Mouse (Mus musculus): Measurements from ENCODE around the gene 8030474K03Rik. TPM values are rescaled to one million over a fixed set of nuclear protein-coding genes. Genes with fewer than 3 reads are reported as not detected.

Gene 8030474K03Rik
- 9.0 and 12.9 TPM in 2 replicates for total RNA-seq (2012; rRNA removed)

DNA sequence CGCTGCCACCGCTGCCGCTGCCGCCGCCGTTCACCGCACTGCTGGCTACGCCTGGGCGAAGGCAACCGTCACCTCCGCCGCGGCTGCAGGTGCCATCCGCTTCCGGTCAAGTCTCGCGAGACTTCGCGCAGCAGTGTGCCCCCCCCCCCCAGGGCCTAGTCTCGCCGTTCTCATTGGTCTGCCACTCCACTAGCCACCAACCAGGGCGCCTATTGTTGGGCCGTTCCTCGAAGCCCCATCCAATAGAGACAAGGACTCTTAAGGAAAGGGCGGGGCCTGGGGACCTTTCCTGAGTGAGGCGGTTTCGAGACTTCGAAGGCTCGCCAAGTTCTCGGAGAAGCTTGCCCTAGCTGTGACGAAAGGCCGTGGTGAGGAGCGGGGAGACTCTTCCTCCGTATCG lies at the start of gene 8030474K03Rik, which contains the start of gene Gm4779:
TSS of gene 8030474K03Rik (plus strand) at position 315 of the 400 bp plus-strand sequence.
TSS of gene Gm4779 (minus strand) at position 82 of the 400 bp plus-strand sequence.
- no peaks in the 10 kb centered on the region for H3K36me3 ChIP-seq (ENCODE audit: control insufficient read depth, insufficient read depth, low read length, poor library complexity, severe bottlenecking)
- H3K9me3 ChIP-seq (ENCODE audit: control insufficient read depth, insufficient read depth, low read depth, low read length), result no peaks in the 10 kb centered on the region
- H3K9ac ChIP-seq (ENCODE audit: insufficient read depth, low read depth, low read length, poor library complexity, severe bottlenecking), result peak within 1 kb of the TSS; percentile 71
- peak within 1 kb of the TSS; percentile 62 to 63 for H3K4me3 ChIP-seq (ENCODE audit: insufficient read depth in 1 of 2, low read depth in 1 of 2, low read length in 2 of 2, poor library complexity in 1 of 2, severe bottlenecking in 1 of 2)
- in situ Hi-C loops (cut with MboI; ENCODE audit: low sequenced_read_pairs in 2 of 2, unreplicated experiment in 2 of 2), result no loop called here
- H3K27ac ChIP-seq (ENCODE audit: insufficient read depth, low read depth, low read length, poor library complexity, severe bottlenecking), result no peak within 1 kb of the TSS
- H3K4me1 ChIP-seq (ENCODE audit: control insufficient read depth in 2 of 2, insufficient read depth in 2 of 2, low read length in 2 of 2, poor library complexity in 1 of 2), result no peaks in the 10 kb centered on the region
- TF ChIP-seq CHD2 (IDR thresholded peaks at IDR 0.05; ENCODE audit: low read depth, low read length) (peak; percentile 89), HCFC1 (IDR thresholded peaks at IDR 0.05; ENCODE audit: borderline replicate concordance, insufficient read depth, low read length) (no peak), ZNF384 (IDR thresholded peaks at IDR 0.05; ENCODE audit: low read depth, low read length) (no peak)
- DNase-seq (ENCODE audit: low read depth, low spot score), result peak; percentile 36

DNA sequence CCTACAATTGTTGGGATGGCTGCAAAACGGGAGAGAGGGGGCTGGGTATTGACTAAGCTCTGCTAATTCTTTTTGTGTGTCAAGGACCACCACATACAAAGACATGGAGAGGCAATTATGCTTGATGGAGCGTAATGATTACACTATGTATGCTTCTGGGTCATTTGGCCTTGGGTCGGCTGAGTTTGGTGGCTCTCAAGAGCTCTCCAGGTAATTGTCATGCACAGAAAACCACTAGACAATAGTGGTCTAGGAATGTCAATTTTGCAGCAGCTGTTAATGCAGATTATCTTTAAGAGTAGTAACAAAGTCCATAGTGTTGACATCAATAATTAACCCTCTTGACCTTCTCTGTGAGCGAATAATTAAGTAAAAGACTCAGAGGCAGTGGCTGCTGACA lies 44.3 kb upstream of the 8030474K03Rik start:
- in situ Hi-C loops (cut with MboI; ENCODE audit: low sequenced_read_pairs in 2 of 2, unreplicated experiment in 2 of 2), result no loop called here
- H3K4me3 ChIP-seq (ENCODE audit: insufficient read depth in 1 of 2, low read depth in 1 of 2, low read length in 2 of 2, poor library complexity in 1 of 2, severe bottlenecking in 1 of 2), result no peak overlapping the region
- no peak for DNase-seq (ENCODE audit: low read depth, low spot score)

DNA sequence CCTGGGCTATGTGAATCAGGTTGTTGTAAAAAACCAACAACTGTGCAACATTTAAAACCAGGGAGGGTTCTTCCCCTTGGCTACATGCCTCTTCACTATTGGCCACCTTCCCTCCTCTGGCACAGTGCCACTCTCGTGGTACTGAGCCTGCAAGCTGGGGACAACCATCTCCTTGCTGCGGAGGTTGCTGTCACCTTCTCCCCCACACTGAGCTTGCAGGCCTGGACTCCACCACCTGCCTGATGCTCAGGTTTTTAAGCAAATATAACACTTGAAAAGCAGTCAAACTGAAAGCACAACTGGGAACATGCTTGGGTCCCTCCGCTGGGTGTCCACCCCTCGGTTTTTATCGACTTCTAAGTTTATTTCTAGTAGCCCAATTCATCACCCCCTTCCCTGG lies 40.0 kb upstream of the 8030474K03Rik start:
- Histone ChIP-seq H3K4me1 (ENCODE audit: control insufficient read depth in 2 of 2, insufficient read depth in 2 of 2, low read length in 2 of 2, poor library complexity in 1 of 2) (no peaks in the 10 kb centered on the region), H3K4me3 (ENCODE audit: insufficient read depth in 1 of 2, low read depth in 1 of 2, low read length in 2 of 2, poor library complexity in 1 of 2, severe bottlenecking in 1 of 2) (no peak overlapping the region), H3K9ac (ENCODE audit: insufficient read depth, low read depth, low read length, poor library complexity, severe bottlenecking) (no peak overlapping the region), H3K9me3 (ENCODE audit: control insufficient read depth, insufficient read depth, low read depth, low read length) (no peaks in the 10 kb centered on the region), H3K36me3 (ENCODE audit: control insufficient read depth, insufficient read depth, low read length, poor library complexity, severe bottlenecking) (no peaks in the 10 kb centered on the region), H3K27ac (ENCODE audit: insufficient read depth, low read depth, low read length, poor library complexity, severe bottlenecking) (no peak overlapping the region)
- in situ Hi-C loops (cut with MboI; ENCODE audit: low sequenced_read_pairs in 2 of 2, unreplicated experiment in 2 of 2), result no loop called here
- TF ChIP-seq HCFC1 (IDR thresholded peaks at IDR 0.05; ENCODE audit: borderline replicate concordance, insufficient read depth, low read length), result no peak
- TF ChIP-seq CHD2 (IDR thresholded peaks at IDR 0.05; ENCODE audit: low read depth, low read length), result no peak
- TF ChIP-seq ZNF384 (IDR thresholded peaks at IDR 0.05; ENCODE audit: low read depth, low read length), result no peak
- DNase-seq (ENCODE audit: low read depth, low spot score), result no peak

More for the DNA sequence above, 44.3 kb upstream of the 8030474K03Rik start:
- H3K27ac ChIP-seq (ENCODE audit: insufficient read depth, low read depth, low read length, poor library complexity, severe bottlenecking), result no peak overlapping the region
- no peaks in the 10 kb centered on the region for H3K36me3 ChIP-seq (ENCODE audit: control insufficient read depth, insufficient read depth, low read length, poor library complexity, severe bottlenecking)
- no peak overlapping the region for H3K9ac ChIP-seq (ENCODE audit: insufficient read depth, low read depth, low read length, poor library complexity, severe bottlenecking)
- H3K9me3 ChIP-seq (ENCODE audit: control insufficient read depth, insufficient read depth, low read depth, low read length), result no peaks in the 10 kb centered on the region
- TF ChIP-seq MAFK (IDR thresholded peaks at IDR 0.05; ENCODE audit: insufficient read depth, low read depth, low read length) (no peak), HCFC1 (IDR thresholded peaks at IDR 0.05; ENCODE audit: borderline replicate concordance, insufficient read depth, low read length) (no peak), ZC3H11A (IDR thresholded peaks at IDR 0.05; ENCODE audit: borderline replicate concordance, low read depth, low read length) (no peak), ZNF384 (IDR thresholded peaks at IDR 0.05; ENCODE audit: low read depth, low read length) (no peak), CHD2 (IDR thresholded peaks at IDR 0.05; ENCODE audit: low read depth, low read length) (no peak)
- no peaks in the 10 kb centered on the region for H3K4me1 ChIP-seq (ENCODE audit: control insufficient read depth in 2 of 2, insufficient read depth in 2 of 2, low read length in 2 of 2, poor library complexity in 1 of 2)

DNA sequence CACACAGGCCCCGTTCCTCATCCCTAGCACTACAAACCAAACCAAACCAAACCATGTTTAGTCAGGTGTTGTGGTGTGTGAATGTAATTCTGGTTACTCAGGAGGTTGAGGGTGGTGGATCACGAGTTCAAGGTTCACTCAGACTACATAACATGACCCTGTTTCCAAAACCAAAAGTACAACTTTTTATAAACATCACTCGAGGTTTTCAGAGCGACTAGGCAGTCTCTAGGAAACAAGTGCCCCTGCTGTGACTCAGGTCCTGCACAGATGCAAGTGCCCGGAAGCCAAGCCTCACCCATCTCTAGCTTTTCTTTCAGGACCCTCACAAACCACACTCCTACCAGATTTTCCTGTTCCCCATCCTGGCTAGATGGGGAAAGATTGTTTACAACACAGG lies 29.8 kb upstream of the 8030474K03Rik start:
- no peak overlapping the region for H3K4me3 ChIP-seq (ENCODE audit: insufficient read depth in 1 of 2, low read depth in 1 of 2, low read length in 2 of 2, poor library complexity in 1 of 2, severe bottlenecking in 1 of 2)
- H3K9me3 ChIP-seq (ENCODE audit: control insufficient read depth, insufficient read depth, low read depth, low read length), result no peaks in the 10 kb centered on the region
- DNase-seq (ENCODE audit: low read depth, low spot score), result no peak
- TF ChIP-seq ZNF384 (IDR thresholded peaks at IDR 0.05; ENCODE audit: low read depth, low read length) (no peak), HCFC1 (IDR thresholded peaks at IDR 0.05; ENCODE audit: borderline replicate concordance, insufficient read depth, low read length) (no peak), ZC3H11A (IDR thresholded peaks at IDR 0.05; ENCODE audit: borderline replicate concordance, low read depth, low read length) (no peak), MAFK (IDR thresholded peaks at IDR 0.05; ENCODE audit: insufficient read depth, low read depth, low read length) (no peak), CHD2 (IDR thresholded peaks at IDR 0.05; ENCODE audit: low read depth, low read length) (no peak)
- H3K36me3 ChIP-seq (ENCODE audit: control insufficient read depth, insufficient read depth, low read length, poor library complexity, severe bottlenecking), result no peaks in the 10 kb centered on the region
- H3K27ac ChIP-seq (ENCODE audit: insufficient read depth, low read depth, low read length, poor library complexity, severe bottlenecking), result no peak overlapping the region
- in situ Hi-C loops (cut with MboI; ENCODE audit: low sequenced_read_pairs in 2 of 2, unreplicated experiment in 2 of 2), result no loop called here
- no peaks in the 10 kb centered on the region for H3K4me1 ChIP-seq (ENCODE audit: control insufficient read depth in 2 of 2, insufficient read depth in 2 of 2, low read length in 2 of 2, poor library complexity in 1 of 2)
- no peak overlapping the region for H3K9ac ChIP-seq (ENCODE audit: insufficient read depth, low read depth, low read length, poor library complexity, severe bottlenecking)

DNA sequence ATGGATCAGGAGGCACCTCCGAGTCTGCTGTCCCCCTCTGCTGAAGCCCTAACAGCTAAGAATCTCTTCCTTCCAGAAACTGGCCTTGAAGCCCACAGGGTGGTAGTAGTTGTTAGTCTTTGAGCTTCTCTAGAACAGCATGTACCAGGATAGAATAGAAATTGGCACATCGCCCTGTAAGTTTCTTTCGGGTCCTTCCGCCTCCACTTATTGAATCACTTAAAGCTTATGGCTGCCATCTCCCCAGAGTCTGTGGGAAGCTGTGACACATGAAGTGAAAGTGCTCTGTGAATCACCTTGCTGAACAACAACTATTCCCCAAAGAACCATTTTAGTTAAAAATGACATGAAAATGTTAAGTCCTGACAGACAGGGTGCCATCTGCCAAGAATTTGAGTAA lies 29.3 kb upstream of the 8030474K03Rik start:
- in situ Hi-C loops (cut with MboI; ENCODE audit: low sequenced_read_pairs in 2 of 2, unreplicated experiment in 2 of 2), result no loop called here
- DNase-seq (ENCODE audit: low read depth, low spot score), result no peak
- H3K4me1 ChIP-seq (ENCODE audit: control insufficient read depth in 2 of 2, insufficient read depth in 2 of 2, low read length in 2 of 2, poor library complexity in 1 of 2), result no peaks in the 10 kb centered on the region
- H3K27ac ChIP-seq (ENCODE audit: insufficient read depth, low read depth, low read length, poor library complexity, severe bottlenecking), result no peak overlapping the region
- no peaks in the 10 kb centered on the region for H3K9me3 ChIP-seq (ENCODE audit: control insufficient read depth, insufficient read depth, low read depth, low read length)
- no peak overlapping the region for H3K4me3 ChIP-seq (ENCODE audit: insufficient read depth in 1 of 2, low read depth in 1 of 2, low read length in 2 of 2, poor library complexity in 1 of 2, severe bottlenecking in 1 of 2)
- H3K9ac ChIP-seq (ENCODE audit: insufficient read depth, low read depth, low read length, poor library complexity, severe bottlenecking), result no peak overlapping the region
- TF ChIP-seq ZNF384 (IDR thresholded peaks at IDR 0.05; ENCODE audit: low read depth, low read length), result no peak
- TF ChIP-seq HCFC1 (IDR thresholded peaks at IDR 0.05; ENCODE audit: borderline replicate concordance, insufficient read depth, low read length), result no peak
- no peaks in the 10 kb centered on the region for H3K36me3 ChIP-seq (ENCODE audit: control insufficient read depth, insufficient read depth, low read length, poor library complexity, severe bottlenecking)

Measured in ES-E14 (cell line).